Mouse (Mus musculus) thymus, postnatal 25 days (tissue): ENCODE measurements around the gene E330017A01Rik.
A peak's percentile ranks its signal among the peaks of the same experiment; 100 is the strongest.
"Not testable (repeated sequence)": the region's sequence is repeated elsewhere in the genome, so short reads cannot be mapped to it uniquely, and the experiment has no call there.

Experiments used
- DNase-seq: peaks from one replicate; pipeline ENCODE4 v3.0.0; 2022

The E330017A01Rik gene

GRCm38 (mm10) chr16:58638689-58639175 is at the start of gene E330017A01Rik:
E330017A01Rik (minus strand) TSS chr16:58638739.
- no peak for DNase-seq

GRCm38 (mm10) chr16:58685548-58686537 is 47.3 kb upstream of the E330017A01Rik start:
- DNase-seq: peak; percentile 10

GRCm38 (mm10) chr16:58684537-58684936 is 46.0 kb upstream of the E330017A01Rik start:
- no peak for DNase-seq

- DNase-seq: no peak
These were observed 45.4 kb upstream of the E330017A01Rik start for GRCm38 (mm10) chr16:58683911-58684310.

- DNase-seq: no peak
These were observed 44.3 kb upstream of the E330017A01Rik start for GRCm38 (mm10) chr16:58682870-58683269.

GRCm38 (mm10) chr16:58682046-58682445 is 43.5 kb upstream of the E330017A01Rik start:
- no peak for DNase-seq

- DNase-seq: no peak
These were observed 40.1 kb upstream of the E330017A01Rik start for GRCm38 (mm10) chr16:58678660-58679059.

GRCm38 (mm10) chr16:58677491-58677890 is 39.0 kb upstream of the E330017A01Rik start:
- DNase-seq: no peak

GRCm38 (mm10) chr16:58676633-58677032 is 38.1 kb upstream of the E330017A01Rik start:
- no peak for DNase-seq

GRCm38 (mm10) chr16:58676156-58676555 is 37.6 kb upstream of the E330017A01Rik start:
- no peak for DNase-seq

- no peak for DNase-seq
These were observed 36.7 kb upstream of the E330017A01Rik start for GRCm38 (mm10) chr16:58675256-58675655.

GRCm38 (mm10) chr16:58673811-58674410 is 35.4 kb upstream of the E330017A01Rik start:
- no peak for DNase-seq

- DNase-seq: no peak
These were observed 33.9 kb upstream of the E330017A01Rik start for GRCm38 (mm10) chr16:58672396-58672795.

- DNase-seq: no peak
These were observed 32.9 kb upstream of the E330017A01Rik start for GRCm38 (mm10) chr16:58671212-58671985.

- DNase-seq: no peak
These were observed 32.1 kb upstream of the E330017A01Rik start for GRCm38 (mm10) chr16:58670643-58671042.

GRCm38 (mm10) chr16:58669917-58670630 is 31.5 kb upstream of the E330017A01Rik start, which contains the start of gene Cpox:
Cpox (plus strand) TSS chr16:58670292.
- peak; percentile 78 for DNase-seq

GRCm38 (mm10) chr16:58669264-58669663 is 30.7 kb upstream of the E330017A01Rik start:
- no peak for DNase-seq

- no peak for DNase-seq
These were observed 30.0 kb upstream of the E330017A01Rik start for GRCm38 (mm10) chr16:58668586-58668985.

- not testable (repeated sequence) for DNase-seq
These were observed 28.1 kb upstream of the E330017A01Rik start for GRCm38 (mm10) chr16:58666681-58667080.

GRCm38 (mm10) chr16:58665137-58665536 is 26.6 kb upstream of the E330017A01Rik start:
- not testable (repeated sequence) for DNase-seq

GRCm38 (mm10) chr16:58663816-58664215 is 25.3 kb upstream of the E330017A01Rik start:
- no peak for DNase-seq

- DNase-seq: no peak
These were observed 24.5 kb upstream of the E330017A01Rik start for GRCm38 (mm10) chr16:58663021-58663420.
